Mouse (Mus musculus) lung, adult 2 months (tissue): ENCODE measurements at regions not wholly inside any gene's neighbourhood (a gene's known extent, or its start where the extent isn't known, plus 50 kb on each side); places are given as distances from the start of the nearest gene placed in this dataset.

ENCODE experiments used
- DNase-seq: peaks from one replicate; pipeline ENCODE4 v3.0.0; 2022
- H3K4me1 ChIP-seq: fragments of 200-500 bp; 2 replicates; pipeline ENCODE4 v1.6.1; 2011; ENCODE audit warnings: low read length; ENCODE audit not compliant: control insufficient read depth, insufficient read depth
- H3K4me3 ChIP-seq: fragments of 200-500 bp; replicated peaks from 2 replicates; pipeline ENCODE3; 2011; ENCODE audit warnings: low read depth, mild to moderate bottlenecking, control low read depth, low read length; ENCODE audit errors: extremely low read depth
- CTCF ChIP-seq: fragments of 200-500 bp; IDR thresholded peaks from 2 replicates; pipeline ENCODE4 v1.5.1; 2011; ENCODE audit warnings: mild to moderate bottlenecking, low read length, control low read depth; ENCODE audit not compliant: insufficient read depth
- POLR2A ChIP-seq: fragments of 200-500 bp; IDR thresholded peaks from 2 replicates; pipeline ENCODE4 v1.6.1; 2011; ENCODE audit warnings: low read depth, mild to moderate bottlenecking, control low read depth, low read length, borderline replicate concordance; ENCODE audit errors: extremely low read depth
- WGBS: fragments of 180-500 bp; shearing (Covaris S2); methylation state at CpG from one replicate; pipeline ENCODE4 v1.1.7; 2018; 5-methylcytosine and 5-hydroxymethylcytosine counted together

GRCm38 (mm10) chr17:68154879-68155278, 118.7 kb upstream of the L3mbtl4 start:
- Histone ChIP-seq H3K4me3 (no peak overlapping the region), H3K4me1 (no peaks in the 10 kb centered on the region)
- no peak for DNase-seq
- TF ChIP-seq POLR2A (no peak), CTCF (no peak)
- 84% methylated on average over 4 of the region's 4 CpGs for WGBS

- TF ChIP-seq CTCF (no peak), POLR2A (no peak)
- WGBS: 59% methylated on average over 13 of the region's 13 CpGs
- Histone ChIP-seq H3K4me1 (no peaks in the 10 kb centered on the region), H3K4me3 (no peak overlapping the region)
- DNase-seq: no peak
Observed at GRCm38 (mm10) chr17:68158172-68158651, 115.4 kb upstream of the L3mbtl4 start.

GRCm38 (mm10) chr17:68161107-68161506, 112.5 kb upstream of the L3mbtl4 start:
- H3K4me1 ChIP-seq: no peaks in the 10 kb centered on the region
- TF ChIP-seq POLR2A (no peak), CTCF (no peak)
- no peak for DNase-seq
- 66% methylated on average over 2 of the region's 2 CpGs for WGBS
- no peak overlapping the region for H3K4me3 ChIP-seq

- WGBS: 59% methylated on average over 4 of the region's 4 CpGs
- H3K4me1 ChIP-seq: peaks cover 2% of the 10 kb centered on the region
- TF ChIP-seq POLR2A (no peak), CTCF (no peak)
- DNase-seq: no peak
- no peak overlapping the region for H3K4me3 ChIP-seq
Observed at GRCm38 (mm10) chr17:68163545-68163944, 110.1 kb upstream of the L3mbtl4 start.

- TF ChIP-seq POLR2A (no peak), CTCF (no peak)
- H3K4me1 ChIP-seq: peaks cover 2% of the 10 kb centered on the region
- 46% methylated on average over 2 of the region's 2 CpGs for WGBS
- DNase-seq: peak; percentile 5
- H3K4me3 ChIP-seq: no peak overlapping the region
Observed at GRCm38 (mm10) chr17:68164666-68165065, 108.9 kb upstream of the L3mbtl4 start.

GRCm38 (mm10) chr17:68165171-68165825, 108.3 kb upstream of the L3mbtl4 start:
- H3K4me3 ChIP-seq: no peak overlapping the region
- H3K4me1 ChIP-seq: peaks cover 2% of the 10 kb centered on the region
- TF ChIP-seq POLR2A (no peak), CTCF (no peak)
- peak; percentile 11 for DNase-seq
- 22% methylated on average over 15 of the region's 15 CpGs for WGBS

GRCm38 (mm10) chr17:68166397-68166796, 107.2 kb upstream of the L3mbtl4 start:
- peak; percentile 24 for DNase-seq
- no peak for TF ChIP-seq POLR2A
- TF ChIP-seq CTCF: no peak
- WGBS: 43% methylated on average over 4 of the region's 4 CpGs

GRCm38 (mm10) chr17:68172838-68173237, 100.8 kb upstream of the L3mbtl4 start:
- Histone ChIP-seq H3K4me3 (no peak overlapping the region), H3K4me1 (no peaks in the 10 kb centered on the region)
- TF ChIP-seq CTCF (no peak), POLR2A (no peak)
- WGBS: 74% methylated on average over 7 of the region's 7 CpGs
- no peak for DNase-seq

More at GRCm38 (mm10) chr17:68166397-68166796, 107.2 kb upstream of the L3mbtl4 start:
- Histone ChIP-seq H3K4me1 (peaks cover 2% of the 10 kb centered on the region), H3K4me3 (no peak overlapping the region)

GRCm38 (mm10) chr17:68176611-68177165, 96.9 kb upstream of the L3mbtl4 start:
- TF ChIP-seq CTCF: peak; percentile 42
- TF ChIP-seq POLR2A: no peak
- WGBS: 60% methylated on average over 9 of the region's 9 CpGs
- peak; percentile 37 for DNase-seq
- Histone ChIP-seq H3K4me1 (no peaks in the 10 kb centered on the region), H3K4me3 (no peak overlapping the region)

GRCm38 (mm10) chr17:68177835-68178234, 95.8 kb upstream of the L3mbtl4 start:
- TF ChIP-seq POLR2A (no peak), CTCF (peak; percentile 22; the same call in 1 of the 2 replicates)
- Histone ChIP-seq H3K4me1 (no peaks in the 10 kb centered on the region), H3K4me3 (no peak overlapping the region)
- DNase-seq: peak; percentile 27
- WGBS: 20% methylated on average over 2 of the region's 2 CpGs
